Mouse (Mus musculus) left cerebral cortex, postnatal 4 days (tissue): ENCODE data around the gene Fam219a. TPM values are rescaled to one million over a fixed set of nuclear protein-coding genes. Genes with fewer than 3 reads are reported as not detected.

ENCODE experiments used
- DNase-seq: peaks from one replicate; pipeline ENCODE4 v3.0.0-alpha.2; 2022
- intact Hi-C: fragments of 180-260 bp; cut with DNase I; formaldehyde crosslinking; loops from one replicate; pipeline ENCODE4 v1.15.1; 2025
- total RNA-seq, 2 experiments: library from RNA; stranded (reverse); gene quantifications; 2 replicates each; pipeline ENCODE4 v1.2.3; 2021

The Fam219a gene
- total RNA-seq, 2 experiments from 2014 or later: 146 to 159 TPM

DNA sequence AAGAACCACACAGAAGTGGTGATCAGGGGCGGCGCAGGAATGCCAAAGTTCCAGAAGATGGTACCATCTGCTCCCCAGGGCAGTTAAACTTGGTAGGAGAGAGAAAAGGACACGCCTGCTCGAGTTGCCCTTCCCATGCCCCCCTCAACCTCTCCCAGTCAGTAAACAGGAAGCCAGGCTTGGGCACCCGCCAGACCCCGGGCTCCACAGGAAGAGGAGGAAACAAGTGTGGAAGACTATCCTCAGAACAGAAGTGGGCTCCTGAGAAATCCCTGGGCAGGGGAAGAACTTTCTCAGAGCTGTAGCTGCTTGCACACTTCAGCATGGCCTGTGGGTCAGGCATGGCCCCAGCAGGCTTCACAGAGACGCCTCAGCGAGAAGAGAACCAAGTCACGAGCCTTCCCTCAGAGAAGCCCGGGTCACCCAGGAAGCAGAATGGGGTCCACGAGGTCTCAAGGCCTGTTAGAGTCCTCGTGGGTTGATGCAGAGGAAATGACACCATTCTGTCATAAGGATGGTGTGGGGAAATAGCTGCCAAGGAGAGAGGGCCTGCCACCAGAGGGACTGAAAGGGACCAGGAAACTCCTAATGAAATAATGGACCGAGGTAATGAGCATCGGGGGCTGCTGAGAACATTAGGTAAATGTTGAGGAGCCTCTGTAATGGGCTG lies 14.2 kb downstream of the Fam219a start:
- peak; percentile 24 for DNase-seq

DNA sequence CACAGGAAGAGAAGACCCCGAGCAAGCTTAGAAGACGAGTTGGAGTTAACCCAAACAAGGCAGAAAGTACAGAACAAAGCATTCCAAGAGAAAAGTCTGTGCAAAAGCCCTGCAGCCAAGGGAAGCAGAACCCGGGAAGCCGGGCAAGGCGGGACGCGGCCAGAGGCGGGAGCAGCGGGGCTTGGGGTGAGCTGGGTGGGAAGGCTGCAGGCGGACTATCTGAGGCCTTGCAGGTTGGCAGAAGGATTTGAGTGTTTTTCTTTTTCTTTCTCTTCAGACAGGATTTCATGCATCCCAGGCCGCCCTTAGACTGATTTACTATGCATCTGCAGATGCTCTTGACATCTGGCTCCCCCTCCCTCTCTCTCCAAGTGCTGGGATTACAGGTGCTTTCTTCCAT lies 16.2 kb downstream of the Fam219a start:
- intact Hi-C loops: no loop called here
- DNase-seq: no peak

More for the DNA sequence above, 14.2 kb downstream of the Fam219a start:
- intact Hi-C loops: no loop called here

DNA sequence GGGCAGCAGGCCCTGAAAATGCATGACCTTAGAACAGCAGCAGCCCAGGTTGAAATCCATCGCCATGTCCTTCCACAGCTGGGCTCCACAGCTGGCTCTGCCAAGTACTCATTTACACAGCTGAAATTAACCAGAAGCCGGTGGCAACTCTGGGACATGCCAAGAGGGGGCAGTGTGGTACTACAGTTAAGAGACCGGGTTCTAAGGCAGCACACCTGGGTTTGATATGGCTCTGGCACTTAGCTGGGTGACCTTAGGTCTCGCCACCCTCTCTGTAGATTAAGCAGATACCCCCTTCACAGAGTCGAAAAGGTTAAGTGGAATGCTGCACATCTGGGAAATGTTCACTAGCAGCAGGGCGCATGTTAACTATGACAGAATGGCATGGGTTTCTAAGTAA lies 16.8 kb downstream of the Fam219a start:
- intact Hi-C loops: no loop called here
- DNase-seq: peak; percentile 61

DNA sequence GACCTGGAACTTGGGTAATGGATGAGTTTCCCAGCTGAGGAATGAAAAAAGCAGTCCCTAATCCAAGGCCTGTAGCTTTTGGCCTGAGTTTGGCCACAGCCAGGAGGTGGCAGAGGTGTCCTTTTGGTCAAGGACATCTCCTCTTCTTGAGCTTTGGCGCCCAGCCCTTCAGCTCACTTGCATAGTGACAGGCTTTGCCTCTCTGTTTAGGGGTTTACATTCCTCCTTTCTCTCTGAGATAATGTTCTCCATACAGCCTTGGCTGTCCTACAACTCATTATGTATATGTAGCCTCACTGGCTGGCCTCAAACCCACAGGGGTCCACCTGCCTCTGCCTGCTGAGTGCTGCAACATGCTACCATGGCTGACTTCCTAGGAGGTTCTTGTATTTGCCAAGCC lies 22.3 kb downstream of the Fam219a start:
- DNase-seq: peak; percentile 20
- intact Hi-C loops: no loop called here

DNA sequence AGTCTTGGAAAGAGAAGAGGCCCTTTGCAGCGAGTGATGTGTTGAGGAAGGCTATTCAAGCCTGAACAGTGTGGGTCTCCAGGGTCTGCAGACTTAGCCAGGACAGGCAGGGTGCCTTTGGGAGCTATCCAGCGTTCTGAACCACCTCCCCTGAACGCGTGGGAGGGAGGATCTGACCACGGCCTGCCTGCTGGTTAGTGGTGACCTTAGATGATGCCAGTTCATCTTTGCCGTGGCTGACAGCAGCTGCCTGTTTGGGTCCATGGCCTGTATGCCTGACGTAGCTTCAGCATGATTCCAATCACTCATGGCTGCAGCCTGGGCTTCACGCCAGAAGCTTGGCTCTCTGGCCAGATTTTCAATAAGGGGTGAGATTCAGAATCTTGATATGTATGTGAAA lies 23.4 kb downstream of the Fam219a start:
- intact Hi-C loops: no loop called here

DNA sequence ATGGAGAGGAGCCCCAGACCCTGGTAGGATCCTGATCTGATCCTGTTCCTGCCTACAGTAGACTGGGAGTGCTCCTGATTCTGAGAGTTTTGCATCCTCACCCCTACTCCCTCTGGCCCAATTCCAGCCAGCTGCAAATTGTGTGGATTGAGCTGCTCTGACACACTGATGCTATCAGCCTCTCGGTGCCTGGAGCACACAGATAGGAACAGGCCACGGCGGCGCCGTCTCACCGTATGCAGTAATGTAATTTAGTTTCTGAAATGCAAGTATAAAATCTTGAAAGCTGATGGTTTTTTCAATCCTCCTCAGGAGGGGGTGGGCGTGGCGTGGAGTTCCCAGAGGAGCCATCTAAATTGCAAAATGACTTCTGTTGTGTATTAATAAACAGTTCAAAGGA lies 27.2 kb downstream of the Fam219a start:
- no peak for DNase-seq
- intact Hi-C loops: no loop called here

More for the DNA sequence above, 23.4 kb downstream of the Fam219a start:
- DNase-seq: peak; percentile 83

DNA sequence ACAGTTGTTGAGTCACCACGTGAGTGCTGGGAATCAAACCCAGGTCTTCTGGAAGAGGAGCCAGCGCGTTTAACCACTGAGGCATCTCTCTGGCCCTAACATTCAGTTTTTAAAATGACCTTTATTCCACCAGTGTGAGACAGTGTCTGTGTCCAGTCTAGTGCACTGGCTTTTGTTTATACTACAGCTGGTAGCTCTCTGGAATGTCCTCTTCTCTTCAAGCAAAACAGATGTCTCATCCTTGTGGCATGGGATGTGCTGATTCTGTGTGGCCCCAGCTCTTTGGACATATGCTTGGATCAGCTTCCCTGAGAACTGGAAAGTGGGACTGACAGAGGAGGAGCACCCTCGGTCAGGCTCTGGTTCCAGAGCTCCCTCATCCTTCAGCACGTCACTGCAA lies 34.5 kb downstream of the Fam219a start:
- intact Hi-C loops: no loop called here

DNA sequence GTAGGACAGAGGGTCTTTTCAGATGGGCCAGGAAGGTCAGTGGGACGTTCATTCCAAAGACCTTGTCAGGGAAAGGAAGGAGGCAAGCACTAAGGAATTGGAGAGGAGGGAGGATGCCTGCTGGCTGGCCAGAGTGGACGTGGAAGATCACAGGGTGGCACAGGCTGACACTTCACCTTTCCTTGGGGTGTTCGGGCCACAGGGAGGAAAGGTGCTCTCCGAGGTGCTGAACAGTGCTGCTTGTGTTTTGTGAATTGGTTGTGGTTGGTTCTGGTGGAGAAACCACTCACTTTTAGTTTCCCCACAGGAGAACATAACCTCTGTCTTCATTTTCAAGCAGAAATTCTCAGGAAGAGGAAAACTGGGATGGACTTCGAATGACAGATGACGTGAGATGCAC lies 36.9 kb downstream of the Fam219a start:
- intact Hi-C loops: no loop called here
- no peak for DNase-seq

More for the DNA sequence above, 34.5 kb downstream of the Fam219a start:
- no peak for DNase-seq

DNA sequence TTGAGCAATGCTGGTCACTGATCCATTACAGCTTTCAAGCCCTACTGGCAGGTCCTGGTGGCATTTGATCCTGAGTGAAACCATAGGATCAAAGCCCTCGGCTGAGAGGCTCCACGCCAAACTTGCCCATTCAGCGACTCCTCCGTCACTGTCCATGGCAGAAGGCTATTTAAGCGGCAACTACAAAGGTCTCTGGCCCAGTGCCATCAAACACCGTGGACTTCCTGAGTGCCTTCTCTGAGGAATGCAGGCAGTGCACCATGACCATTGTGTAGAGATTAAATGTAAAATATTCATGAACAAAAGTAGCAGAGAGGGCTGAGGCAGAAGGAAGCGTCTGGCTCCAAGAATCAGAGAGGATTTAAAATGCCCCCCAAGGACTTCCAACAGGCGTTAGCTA lies 41.3 kb downstream of the Fam219a start:
- DNase-seq: peak; percentile 58
- intact Hi-C loops: no loop called here

DNA sequence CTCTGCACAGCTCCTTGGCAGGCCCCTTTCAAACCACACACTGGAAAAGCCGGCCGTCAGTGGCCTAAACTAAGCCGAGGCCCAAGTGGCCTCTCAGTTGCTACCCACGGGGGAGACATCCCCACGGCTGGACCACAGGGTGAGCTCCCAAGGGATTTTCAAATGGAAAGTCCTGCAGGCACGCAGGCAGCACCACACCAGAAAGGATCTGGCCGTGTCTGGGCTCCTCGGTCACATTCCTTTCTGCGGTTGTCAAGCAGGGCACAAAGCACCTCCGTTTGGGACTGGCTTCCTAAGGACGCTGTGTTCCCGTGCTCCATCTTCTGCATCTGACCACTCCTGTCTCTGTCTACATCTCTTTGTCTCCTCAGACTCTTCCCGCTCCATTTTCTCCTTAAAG lies 42.3 kb downstream of the Fam219a start:
- no peak for DNase-seq
- intact Hi-C loops: no loop called here

DNA sequence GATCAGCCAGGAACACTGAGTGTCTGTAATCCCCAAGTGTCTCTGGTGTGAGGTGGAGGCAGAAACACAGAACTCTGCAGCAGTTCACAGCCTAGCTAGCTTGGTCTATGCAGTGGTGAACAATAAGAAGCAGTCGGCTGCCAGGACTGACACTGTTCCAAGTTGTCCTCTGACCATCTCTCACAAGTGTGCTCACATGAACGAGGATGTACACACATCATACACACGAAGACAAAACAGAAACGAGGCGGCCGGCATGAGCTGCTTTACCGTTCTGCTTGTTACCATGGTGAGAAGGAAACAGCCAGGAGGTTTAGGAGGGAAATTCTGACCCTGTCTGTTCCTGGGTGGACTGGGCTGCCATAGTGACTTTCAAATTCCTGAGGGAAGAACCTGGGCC lies 42.8 kb downstream of the Fam219a start:
- no peak for DNase-seq

DNA sequence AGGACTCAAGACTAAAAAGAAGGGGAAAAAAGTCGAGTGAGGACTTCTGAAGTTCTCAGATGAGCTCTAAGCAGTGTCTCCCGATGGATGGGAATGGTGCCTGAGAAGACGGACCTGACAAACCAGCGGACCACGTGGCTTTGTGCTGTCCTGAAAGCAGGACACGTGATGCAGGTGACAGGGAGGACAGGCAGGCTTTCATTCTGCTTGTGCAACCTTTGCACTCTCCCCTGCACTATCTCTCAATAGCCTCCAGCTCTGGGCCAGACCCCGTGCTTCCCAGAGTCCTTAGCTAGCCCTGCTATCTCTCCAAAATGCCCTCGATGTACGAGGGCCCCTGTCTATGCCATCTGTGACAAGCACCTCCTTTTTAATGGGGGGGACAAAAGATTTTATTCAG lies 44.5 kb downstream of the Fam219a start:
- intact Hi-C loops: loop anchor here (5.0 kb wide), 1 partner anchor 87 kb away; no protein-coding TSS in a partner anchor
- no peak for DNase-seq

More for the DNA sequence above, 42.8 kb downstream of the Fam219a start:
- intact Hi-C loops: no loop called here

DNA sequence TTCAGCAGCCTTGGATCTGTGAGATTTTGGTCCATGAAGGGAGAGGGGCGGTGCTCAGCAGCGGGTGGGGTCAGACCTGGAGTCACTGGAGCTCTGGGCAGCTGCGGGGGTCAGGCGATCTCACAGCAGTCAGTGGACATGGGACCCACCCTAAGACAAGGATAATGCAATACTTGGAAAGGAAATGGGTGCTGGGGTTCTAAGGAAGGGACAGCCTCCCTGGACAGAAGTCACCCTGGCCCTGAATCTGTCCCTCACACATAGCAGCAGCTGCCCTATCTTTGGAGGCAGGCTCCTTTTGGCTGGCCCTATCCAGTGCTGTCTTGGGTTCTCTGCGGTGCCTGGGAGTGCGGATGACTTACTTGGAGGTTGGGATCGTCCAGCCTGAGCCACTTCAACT lies 45.5 kb downstream of the Fam219a start:
- no peak for DNase-seq
- intact Hi-C loops: loop anchor here (5.0 kb wide), 1 partner anchor 88 kb away; no protein-coding TSS in a partner anchor

DNA sequence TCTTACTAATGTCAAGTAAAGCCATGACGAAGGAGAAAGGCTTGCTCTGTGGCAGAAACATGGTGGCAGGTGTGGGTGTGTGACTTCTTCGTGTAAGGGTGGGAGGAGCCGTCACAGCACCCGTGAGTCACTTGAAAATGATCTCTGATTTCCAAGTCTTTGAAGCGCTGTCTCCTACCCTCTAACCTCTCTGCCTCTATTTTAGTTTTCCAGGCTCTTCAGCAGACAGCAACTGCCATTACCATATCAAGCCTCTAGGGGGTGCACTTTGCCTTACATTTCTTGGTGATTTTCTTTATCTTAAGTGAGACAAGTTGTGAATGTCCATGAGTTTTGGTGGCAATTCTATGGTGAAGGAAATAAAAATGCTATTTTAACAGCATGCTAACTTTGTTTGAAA lies 46.5 kb downstream of the Fam219a start:
- intact Hi-C loops: loop anchor here (5.0 kb wide), 1 partner anchor 90 kb away; no protein-coding TSS in a partner anchor
- peak; percentile 39 for DNase-seq

DNA sequence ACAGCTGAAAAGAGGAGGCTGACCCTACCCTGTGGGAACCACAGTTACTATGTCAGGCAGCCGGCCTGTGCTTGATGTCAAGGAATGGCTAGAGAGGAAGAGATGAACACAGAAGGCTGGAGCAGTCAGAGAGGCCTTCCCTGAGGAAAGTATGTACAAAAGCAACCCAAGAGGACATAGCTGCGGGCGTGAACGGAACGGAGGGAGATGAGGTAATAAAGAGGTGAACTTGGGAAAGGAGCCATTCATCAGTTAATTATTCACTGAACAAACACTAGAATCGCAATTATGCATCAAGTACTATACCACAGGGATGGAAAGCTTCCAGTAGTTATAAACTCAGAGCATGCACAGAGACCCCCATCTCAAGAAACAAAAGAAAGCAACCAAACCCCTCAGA lies 47.2 kb downstream of the Fam219a start:
- intact Hi-C loops: loop anchor here (5.0 kb wide), 1 partner anchor 90 kb away; no protein-coding TSS in a partner anchor
- no peak for DNase-seq

DNA sequence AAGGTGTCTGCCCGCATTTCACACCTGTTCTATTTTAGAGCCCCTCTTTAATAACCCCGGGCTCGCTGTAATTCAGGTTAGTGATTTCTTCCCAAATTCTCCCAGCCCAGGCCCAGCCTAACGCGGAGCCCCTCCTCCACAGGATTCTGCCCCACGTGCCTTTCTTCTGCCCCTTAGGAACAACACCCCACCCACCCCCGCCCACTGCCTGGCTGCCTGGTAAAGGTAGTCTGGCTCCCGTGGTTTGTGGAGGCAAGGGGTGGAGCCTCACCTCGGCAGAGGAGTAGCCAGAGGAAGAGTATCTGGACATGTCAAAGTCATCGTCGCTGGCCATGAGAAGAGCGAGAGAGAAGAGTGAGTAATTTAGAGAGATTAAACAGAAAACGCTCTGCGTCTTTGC lies 48.7 kb downstream of the Fam219a start:
- intact Hi-C loops: loop anchor here (5.0 kb wide), 1 partner anchor 92 kb away; no protein-coding TSS in a partner anchor
- DNase-seq: no peak

DNA sequence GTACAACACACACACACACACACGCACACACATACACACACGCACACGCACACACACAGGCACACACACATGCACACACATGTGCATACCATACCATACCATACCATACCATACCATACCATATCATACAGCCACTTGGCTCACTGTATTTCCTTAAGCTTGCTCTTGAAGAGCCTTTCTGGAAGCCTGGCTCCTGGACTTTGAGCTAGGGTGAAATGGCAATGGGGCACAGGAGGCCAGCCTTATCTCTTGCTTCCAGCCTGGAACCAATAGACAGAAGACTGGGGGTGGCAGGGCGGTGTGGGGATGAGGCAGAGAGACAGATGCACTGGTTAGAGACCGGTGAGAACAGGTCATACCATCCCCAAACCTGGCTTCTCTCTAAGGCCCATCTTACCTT lies 50.1 kb downstream of the Fam219a start:
- no peak for DNase-seq
- intact Hi-C loops: no loop called here

DNA sequence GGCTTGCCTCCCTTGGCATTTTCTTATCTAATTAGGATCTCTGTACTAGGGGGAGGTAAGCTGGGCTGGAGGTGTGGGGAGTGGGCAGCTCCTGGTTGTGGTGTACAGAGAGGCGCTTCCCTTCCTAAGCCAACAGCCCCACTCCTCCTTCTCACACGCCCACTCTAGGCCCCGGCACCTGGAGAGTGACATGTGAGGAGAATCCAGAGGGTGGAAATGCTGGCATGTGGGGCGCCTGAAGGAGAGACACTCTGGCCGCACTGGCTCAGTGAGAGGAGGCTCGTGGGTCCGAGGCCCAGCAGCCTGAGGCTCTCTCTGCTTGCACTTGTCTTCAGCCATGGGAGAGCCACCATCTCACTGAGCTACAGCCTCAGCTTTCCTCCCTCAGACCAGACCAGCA lies 51.0 kb downstream of the Fam219a start:
- intact Hi-C loops: no loop called here
- no peak for DNase-seq

DNA sequence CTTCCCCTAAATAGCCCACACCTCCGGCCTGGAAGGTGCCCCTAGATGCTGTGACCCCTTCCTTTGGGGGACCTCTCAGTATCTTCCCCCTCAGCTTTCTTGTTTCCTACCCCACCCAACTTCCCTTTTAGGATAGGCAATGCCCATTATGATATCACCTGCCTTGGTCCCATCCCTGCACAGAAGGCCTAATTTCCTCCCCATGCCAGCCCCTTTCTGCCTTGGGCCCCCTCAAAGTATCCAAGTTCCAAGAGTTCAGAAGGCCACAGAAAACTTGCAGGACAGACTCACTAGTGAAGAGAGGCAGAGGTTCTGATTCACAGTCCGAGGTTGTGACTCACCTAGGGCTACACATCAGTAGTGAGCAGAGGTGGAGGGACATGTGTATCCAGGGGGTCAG lies 52.1 kb downstream of the Fam219a start, which contains the start of gene 1110017D15Rik:
Gene 1110017D15Rik, minus strand, starts transcription at position 101 of the 400 bp plus-strand sequence.
- DNase-seq: no peak
- intact Hi-C loops: no loop called here

DNA sequence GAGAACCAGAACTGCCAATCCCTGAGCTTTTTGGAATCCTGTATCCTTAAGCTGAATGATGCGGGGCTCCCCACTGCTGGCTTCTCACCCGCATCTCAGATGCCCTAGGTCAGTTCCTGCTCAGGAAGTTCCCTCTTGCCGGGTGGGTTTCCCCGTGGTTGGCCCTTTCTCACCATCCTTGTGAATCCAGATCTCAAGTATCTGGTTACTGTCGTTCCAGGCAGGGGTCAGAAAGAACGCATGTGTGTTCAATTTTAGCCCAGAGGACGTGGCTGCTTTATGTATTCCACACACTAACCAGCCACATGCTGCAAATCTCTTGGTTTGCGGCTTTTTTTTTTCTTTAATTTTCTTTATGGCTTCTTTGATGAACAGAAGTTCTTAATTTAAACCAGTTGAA lies 55.6 kb downstream of the Fam219a start:
- intact Hi-C loops: no loop called here
- DNase-seq: no peak

DNA sequence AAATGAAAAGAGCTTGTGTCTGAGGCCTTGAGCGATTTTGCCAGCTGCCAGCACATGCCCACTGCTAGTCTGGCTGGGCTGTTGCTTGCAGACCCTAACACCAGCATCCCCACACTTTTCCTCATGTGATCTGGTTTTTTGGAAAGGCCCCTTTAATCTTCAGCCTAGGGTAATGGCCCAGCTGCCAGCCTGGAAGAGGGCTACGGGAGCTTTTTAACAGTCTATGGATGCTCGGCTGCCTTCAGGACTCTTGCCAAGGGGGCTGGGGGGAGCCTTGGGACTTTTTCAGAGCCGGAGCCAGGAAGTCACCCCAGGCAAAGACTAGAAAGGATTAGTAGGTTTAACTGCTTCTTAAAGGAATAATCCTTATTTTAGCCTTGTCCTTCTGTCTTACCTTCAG lies 56.0 kb downstream of the Fam219a start:
- intact Hi-C loops: no loop called here
- peak; percentile 84 for DNase-seq

DNA sequence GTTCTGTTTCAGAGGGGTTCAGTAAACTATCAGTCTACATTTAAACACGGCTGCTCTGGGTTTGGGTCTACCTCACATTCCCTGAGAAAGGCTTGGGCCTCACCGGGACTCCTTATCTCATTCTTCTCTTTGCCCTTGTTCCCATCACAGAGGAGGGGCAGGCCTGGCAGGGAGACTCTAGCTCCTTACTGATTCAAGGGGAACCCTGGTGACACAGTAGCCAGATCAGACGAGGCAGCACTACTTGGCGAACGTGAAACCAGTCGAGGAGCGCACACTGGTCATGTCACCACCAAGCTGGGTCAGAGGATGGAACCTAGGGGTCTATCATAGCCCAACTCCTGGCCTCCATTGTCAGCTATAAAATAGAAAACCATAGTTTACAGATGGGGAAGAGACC lies 61.3 kb downstream of the Fam219a start:
- intact Hi-C loops: no loop called here
- no peak for DNase-seq
